Mouse (Mus musculus) c-Kit-positive CD71-positive TER-119-positive erythroid progenitor cells, embryonic 14.5 days (primary cell): Measurements from ENCODE around the gene AB124611.
"Not testable (repeated sequence)": the region's sequence is repeated elsewhere in the genome, so short reads cannot be mapped to it uniquely, and the experiment has no call there.

Experiments
- DNase-seq: peaks from one replicate; pipeline ENCODE4 v3.0.0-alpha.2; 2013; ENCODE audit warnings: low spot score

Gene AB124611

DNA sequence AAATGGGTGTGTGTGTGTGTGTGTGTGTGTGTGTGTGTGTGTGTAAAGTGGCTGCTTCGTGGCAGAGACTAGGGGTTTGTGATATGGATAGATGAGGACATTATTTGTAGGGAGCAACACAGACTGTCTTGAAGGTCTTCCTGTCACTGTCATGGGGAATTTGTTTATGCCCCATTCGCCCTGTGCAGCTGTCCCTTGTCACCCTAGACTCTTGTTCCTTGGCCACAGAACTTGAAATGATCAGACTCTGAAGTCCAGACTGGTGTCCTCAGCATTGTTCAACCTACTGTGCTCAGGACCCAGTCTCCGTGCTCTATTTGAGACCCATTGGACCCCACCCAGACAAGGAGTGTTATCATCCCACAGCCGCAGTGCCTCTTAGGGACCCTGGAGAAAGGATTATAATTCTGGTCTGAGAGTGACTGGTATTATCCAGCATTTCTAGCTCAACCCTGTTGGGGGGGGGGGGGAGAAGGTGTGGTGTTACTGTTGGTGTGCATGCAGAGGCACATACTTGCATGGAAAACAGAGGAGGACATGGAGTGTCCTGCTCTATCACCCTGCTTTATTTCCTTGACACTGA, 39.1 kb downstream of the AB124611 start:
- DNase-seq, result no peak

GRCm38 (mm10) chr9:21566538-21566937, 40.6 kb downstream of the AB124611 start:
- DNase-seq, result no peak

GRCm38 (mm10) chr9:21567051-21567450, 41.1 kb downstream of the AB124611 start:
- DNase-seq, result no peak

DNA sequence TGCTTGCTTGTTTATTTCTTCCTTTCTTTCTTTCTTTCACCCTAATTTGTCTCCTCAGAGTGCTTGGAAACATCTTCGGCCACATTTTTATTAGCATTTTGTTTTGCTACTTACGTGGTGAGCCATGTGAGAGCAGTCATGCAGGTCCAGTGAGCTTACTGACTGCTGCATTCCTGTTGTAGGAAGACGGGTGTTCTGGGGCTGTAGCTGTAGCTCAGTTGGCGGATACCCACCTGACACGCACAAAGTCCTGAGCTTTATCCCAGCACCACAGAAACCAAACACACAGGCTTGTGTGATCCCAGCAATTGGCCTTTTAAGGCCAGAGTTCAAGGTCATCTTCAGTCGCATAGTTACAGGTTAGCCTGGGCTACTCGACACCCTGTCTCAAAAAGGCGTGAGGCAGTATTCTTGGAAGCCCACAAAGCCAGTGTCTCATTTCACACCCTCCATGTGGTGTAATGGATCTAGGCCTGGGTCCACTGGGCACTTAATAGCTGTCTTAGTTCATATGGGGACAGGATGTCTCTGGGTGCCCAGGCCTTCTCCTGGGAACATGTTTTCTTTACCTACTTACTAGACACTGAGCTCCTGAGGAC, 42.8 kb downstream of the AB124611 start:
- no peak for DNase-seq

DNA sequence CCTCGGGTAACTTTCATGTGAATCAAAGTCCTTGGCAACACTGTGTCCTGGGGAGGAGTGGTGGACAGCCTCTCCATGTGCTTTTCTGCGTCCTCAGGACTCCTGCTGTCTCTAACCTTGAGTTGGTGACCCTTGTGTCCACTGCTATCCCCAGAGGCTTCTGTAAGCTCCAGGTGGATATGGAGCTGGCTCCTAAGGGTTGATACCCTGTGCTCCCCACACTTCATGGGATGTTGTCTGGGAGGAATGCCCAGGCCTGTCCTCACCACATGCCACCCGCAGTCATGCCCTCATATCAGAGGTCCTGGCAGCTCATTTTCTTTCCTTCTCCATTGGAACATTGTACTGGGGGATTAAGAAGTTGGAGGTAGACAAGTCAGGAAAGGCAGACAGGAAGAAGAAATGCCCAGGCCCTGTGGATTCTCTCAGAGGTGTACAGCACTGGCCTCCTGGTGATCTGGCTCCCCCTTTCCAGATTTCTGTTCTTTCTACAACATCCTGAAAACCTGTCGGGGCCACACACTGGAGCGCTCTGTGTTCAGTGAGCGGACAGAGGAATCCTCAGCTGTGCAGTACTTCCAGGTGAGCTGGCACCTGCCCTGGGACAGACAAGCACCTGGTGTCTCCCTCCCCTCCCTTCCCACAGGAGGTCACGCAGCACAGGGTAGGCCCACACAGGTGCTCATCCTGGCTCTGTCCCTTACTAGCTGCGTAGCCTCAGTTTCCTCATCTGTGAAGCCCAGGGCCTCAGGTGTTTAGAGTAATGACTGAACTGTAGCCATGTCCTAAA, 48.2 kb downstream of the AB124611 start:
- no peak for DNase-seq

DNA sequence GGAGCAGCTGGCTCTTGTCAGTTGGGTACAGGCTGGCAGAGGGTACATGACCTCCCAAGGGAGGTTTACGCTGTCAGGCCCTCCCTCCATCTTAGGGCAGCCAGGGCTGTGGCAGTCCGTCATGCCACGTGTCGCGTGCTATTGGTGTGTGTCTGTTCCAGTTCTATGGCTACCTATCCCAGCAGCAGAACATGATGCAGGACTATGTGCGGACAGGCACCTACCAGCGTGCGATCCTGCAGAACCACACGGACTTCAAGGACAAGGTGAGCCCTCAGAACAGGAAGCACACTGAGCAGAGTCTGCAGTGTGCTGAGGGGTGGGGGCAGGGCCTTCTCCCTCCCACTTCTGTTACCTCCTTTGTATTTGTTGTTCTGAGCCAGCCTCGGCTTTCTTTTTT, 49.3 kb downstream of the AB124611 start:
- no peak for DNase-seq

GRCm38 (mm10) chr9:21576286-21576685, 50.3 kb downstream of the AB124611 start:
- no peak for DNase-seq

DNA sequence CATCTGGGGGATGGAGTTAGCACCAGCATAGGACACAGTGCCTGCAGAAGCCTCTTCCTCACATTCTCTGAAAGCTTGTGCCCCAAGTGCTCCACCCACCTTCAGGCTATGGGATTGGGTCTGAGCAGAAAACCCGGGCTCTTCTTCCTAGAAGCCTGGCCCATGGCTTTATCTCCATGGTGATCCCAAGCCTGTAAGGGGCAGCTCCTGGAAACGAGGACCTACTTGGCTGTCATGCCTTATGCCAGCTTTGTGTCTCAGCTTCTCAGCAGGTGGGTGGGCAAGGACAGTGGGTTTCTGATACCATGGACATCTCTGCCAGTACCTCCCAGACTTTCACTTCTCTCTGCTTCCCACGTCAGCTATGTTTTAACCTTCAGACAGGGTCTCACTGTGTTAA, 52.2 kb downstream of the AB124611 start:
- no peak for DNase-seq

DNA sequence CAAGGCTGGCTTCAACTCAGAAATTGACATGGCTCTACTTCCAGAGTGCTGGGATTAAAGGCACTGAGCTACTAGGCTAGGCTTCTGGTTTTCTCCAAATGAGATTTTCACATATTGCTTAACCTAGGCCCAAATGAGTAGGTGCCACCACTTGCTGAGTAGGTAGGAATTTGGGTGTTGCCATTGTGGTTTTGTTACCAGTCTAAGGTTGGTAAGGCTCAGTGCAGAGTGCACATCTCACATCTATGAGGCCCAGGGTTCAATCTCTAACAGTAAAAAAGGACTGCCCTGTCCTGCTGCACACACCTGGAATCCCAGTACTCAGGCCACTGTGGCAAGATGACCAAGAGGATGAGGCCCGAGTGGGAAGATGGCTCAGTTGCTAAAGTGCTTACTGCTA, 59.4 kb downstream of the AB124611 start:
- DNase-seq, result no peak

- no peak for DNase-seq
Measured at GRCm38 (mm10) chr9:21587678-21588349, 61.8 kb downstream of the AB124611 start.

DNA sequence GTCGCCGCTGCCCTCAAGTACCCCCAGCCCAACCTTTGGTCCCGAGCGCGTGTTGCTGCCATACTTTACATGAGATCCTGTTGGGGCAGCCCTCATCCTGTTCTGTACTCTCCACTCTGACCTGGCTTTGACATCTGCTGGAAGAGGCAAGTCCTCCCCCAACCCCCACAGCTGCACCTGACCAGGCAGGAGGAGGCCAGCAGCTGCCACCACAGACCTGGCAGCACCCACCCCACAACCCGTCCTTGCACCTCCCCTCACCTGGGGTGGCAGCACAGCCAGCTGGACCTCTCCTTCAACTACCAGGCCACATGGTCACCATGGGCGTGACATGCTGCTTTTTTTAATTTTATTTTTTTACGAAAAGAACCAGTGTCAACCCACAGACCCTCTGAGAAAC, 62.4 kb downstream of the AB124611 start:
- no peak for DNase-seq

GRCm38 (mm10) chr9:21589538-21589937, 63.6 kb downstream of the AB124611 start:
- DNase-seq, result no peak

DNA sequence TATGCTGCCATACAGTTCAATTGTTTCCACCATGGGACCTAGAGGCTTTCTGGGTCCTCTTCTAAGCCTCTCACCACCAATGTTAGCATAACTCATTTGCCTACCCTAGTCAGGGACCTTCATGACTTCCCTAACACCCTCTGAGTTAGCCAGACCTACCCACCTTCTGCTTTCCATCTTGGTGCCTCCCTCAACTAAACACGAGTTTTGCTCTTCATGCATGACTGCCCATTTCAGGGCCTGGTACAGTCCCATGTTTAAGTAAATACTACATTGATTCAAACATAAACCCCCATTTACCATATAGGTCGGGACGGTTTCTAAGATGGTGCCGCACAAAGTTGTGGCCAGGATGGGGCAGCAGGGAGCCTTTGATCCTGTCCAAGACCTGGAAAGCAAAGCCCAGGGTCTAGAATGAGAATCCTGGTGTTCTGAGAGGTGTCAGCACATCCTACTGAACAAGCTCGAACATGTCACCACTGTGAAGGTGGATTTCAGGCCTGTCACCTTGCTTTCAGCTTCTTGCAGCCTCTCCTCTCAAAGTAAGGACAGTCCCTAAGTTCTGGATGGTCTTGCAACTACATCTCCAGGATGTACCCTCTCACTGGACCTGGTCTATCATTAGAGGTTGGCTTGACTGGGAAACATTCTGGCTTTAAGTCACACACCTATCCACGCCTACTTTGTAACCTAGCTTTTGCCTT, 65.3 kb downstream of the AB124611 start:
- no peak for DNase-seq

- DNase-seq, result no peak
Measured at GRCm38 (mm10) chr9:21591831-21592702, 66.1 kb downstream of the AB124611 start.

- DNase-seq, result peak; percentile 96
Measured at GRCm38 (mm10) chr9:21592703-21593121, 66.7 kb downstream of the AB124611 start, which contains the start of the genes Timm29 and Yipf2. Gene Timm29, plus strand, starts transcription at chr9:21592722. Gene Yipf2, minus strand, starts transcription at chr9:21592828.

- DNase-seq, result peak; percentile 39
Measured at GRCm38 (mm10) chr9:21593122-21593721, 67.2 kb downstream of the AB124611 start.

- DNase-seq, result not testable (repeated sequence)
Measured at GRCm38 (mm10) chr9:21594350-21594749, 68.4 kb downstream of the AB124611 start.

GRCm38 (mm10) chr9:21594838-21595237, 68.9 kb downstream of the AB124611 start:
- no peak for DNase-seq
